Mouse (Mus musculus): ENCODE results near the gene Crhr1. TPM values are rescaled to one million over a fixed set of nuclear protein-coding genes. Genes with fewer than 3 reads are reported as not detected.

Crhr1 gene
- polyA plus RNA-seq (2015; fragmentation: Illumina TruSeq; extraction: RNeasy Lipid Tissue Mini Kit (QIAGEN cat#74804); ENCODE audit: insufficient read depth, low read depth, low replicate concordance), result not detected

DNA sequence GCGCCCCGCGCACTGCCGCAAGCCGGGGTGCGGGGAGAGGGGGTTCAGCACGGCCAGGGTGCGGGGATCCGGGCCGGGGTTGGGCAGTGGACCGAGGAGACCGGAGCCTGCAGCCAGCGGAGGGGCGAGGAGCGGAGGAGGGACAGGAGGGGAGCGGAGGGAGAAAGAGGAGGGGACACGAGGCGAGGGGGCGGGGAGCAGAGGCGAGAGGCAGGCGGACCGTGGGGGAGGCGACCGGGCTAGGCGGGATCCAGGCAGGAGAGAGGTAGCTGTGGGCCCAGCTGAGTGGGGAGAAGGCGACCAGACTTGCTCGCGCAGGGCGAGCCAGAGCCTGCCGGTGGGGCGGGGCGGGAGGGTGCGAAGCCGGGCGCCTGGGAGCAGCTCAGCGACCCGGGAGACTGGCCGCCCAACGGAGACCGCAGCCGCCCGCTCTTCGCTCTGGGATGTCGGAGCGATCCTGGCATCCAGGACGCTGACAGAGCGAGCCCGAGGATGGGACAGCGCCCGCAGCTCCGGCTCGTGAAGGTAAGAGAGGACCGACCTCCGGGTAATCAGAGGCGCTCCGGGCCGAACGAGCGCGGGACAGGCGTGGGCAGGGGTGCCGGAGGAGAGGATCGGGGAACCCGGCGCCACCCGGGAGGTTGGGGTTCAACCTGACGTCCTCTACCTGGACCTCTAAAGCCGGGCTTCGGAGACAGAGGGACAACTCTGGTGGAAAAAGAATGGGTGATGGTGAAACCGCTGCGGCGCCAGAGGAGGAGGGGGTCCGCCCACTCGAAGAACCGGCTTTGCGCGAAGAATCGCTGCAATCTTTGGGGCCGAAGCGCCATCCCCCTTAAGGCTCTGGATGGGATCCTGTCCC, at the start of gene Crhr1:
Gene Crhr1, plus strand, starts transcription at position 276 of the 862 bp plus-strand sequence.

DNA sequence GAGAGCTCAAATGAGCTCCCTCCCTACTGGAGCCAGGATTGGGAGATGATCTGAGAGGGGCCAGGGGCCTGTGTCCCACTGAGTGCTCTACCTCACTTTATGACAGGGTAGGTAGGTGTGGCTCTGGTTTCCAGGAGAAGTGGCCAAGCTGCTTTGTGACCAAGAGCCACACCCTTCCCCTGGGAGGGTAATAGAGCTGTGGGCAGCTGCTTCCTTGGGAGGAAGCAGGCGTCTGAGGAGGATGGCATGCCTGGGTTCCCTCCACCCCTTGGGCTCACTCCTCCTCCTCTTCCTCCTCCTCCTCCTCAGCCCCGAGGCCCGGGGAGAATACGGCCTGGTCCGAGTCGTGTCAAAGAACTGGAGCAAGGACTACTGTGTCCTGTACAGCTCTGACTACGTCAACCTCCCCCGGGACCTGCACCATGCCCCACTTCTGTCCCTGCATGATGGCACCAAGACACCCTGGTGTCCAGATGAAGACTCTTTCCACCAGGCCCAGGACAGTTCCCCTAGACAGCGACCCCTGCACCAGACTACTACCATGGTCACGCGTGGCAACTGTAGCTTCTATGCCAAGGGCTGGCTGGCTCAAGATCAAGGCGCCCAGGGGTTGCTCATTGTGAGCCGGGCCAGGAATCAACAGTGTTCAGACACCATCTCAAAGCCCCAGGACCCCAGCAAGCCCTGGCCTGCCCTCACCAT, 53.6 kb downstream of the Crhr1 start, which contains the start of gene Sppl2c:
Gene Sppl2c, plus strand, starts transcription at position 193 of the 702 bp plus-strand sequence.

Other genes with a start within 250 kb of the Crhr1 start
- gene Nsf, start 178.8 kb upstream of the Crhr1 start, polyA plus RNA-seq (2015; fragmentation: Illumina TruSeq; extraction: RNeasy Lipid Tissue Mini Kit (QIAGEN cat#74804); ENCODE audit: insufficient read depth, low read depth, low replicate concordance), result 6.4 TPM
- gene Arf2, start 166.1 kb upstream of the Crhr1 start, polyA plus RNA-seq (2015; fragmentation: Illumina TruSeq; extraction: RNeasy Lipid Tissue Mini Kit (QIAGEN cat#74804); ENCODE audit: insufficient read depth, low read depth, low replicate concordance), result 6.4 TPM
- gene Sppl2c, start 53.5 kb downstream of the Crhr1 start, polyA plus RNA-seq (2015; fragmentation: Illumina TruSeq; extraction: RNeasy Lipid Tissue Mini Kit (QIAGEN cat#74804); ENCODE audit: insufficient read depth, low read depth, low replicate concordance), result not detected
- 2.2 TPM for gene Mapt, start 98.5 kb downstream of the Crhr1 start, polyA plus RNA-seq (2015; fragmentation: Illumina TruSeq; extraction: RNeasy Lipid Tissue Mini Kit (QIAGEN cat#74804); ENCODE audit: insufficient read depth, low read depth, low replicate concordance)

All from pancreas, adult 10 weeks (tissue).